Mouse (Mus musculus) c-Kit-positive CD71-positive TER-119-positive erythroid progenitor cells, embryonic 14.5 days (primary cell): ENCODE results near the gene Hs6st3.
"Not testable (repeated sequence)": the region's sequence is repeated elsewhere in the genome, so short reads cannot be mapped to it uniquely, and the experiment has no call there.

Source experiments
- DNase-seq: peaks from one replicate; pipeline ENCODE4 v3.0.0-alpha.2; 2013; ENCODE audit warnings: low spot score

Hs6st3 gene

GRCm38 (mm10) chr14:119451594-119451993 lies 313.5 kb downstream of the Hs6st3 start:
- no peak for DNase-seq

GRCm38 (mm10) chr14:119452382-119452781 lies 314.2 kb downstream of the Hs6st3 start:
- no peak for DNase-seq

- no peak for DNase-seq
Measured at GRCm38 (mm10) chr14:119452797-119453196, 314.7 kb downstream of the Hs6st3 start.

- no peak for DNase-seq
Measured at GRCm38 (mm10) chr14:119464308-119464707, 326.2 kb downstream of the Hs6st3 start.

- no peak for DNase-seq
Measured at GRCm38 (mm10) chr14:119464883-119465282, 326.7 kb downstream of the Hs6st3 start.

GRCm38 (mm10) chr14:119466899-119467588 lies 328.9 kb downstream of the Hs6st3 start:
- DNase-seq, result no peak

GRCm38 (mm10) chr14:119476582-119476981 lies 338.4 kb downstream of the Hs6st3 start:
- no peak for DNase-seq

GRCm38 (mm10) chr14:119477836-119478235 lies 339.7 kb downstream of the Hs6st3 start:
- no peak for DNase-seq

GRCm38 (mm10) chr14:119488978-119489703 lies 351.0 kb downstream of the Hs6st3 start:
- DNase-seq, result no peak

- no peak for DNase-seq
Measured at GRCm38 (mm10) chr14:119520632-119521031, 382.5 kb downstream of the Hs6st3 start.

GRCm38 (mm10) chr14:119521056-119521455 lies 382.9 kb downstream of the Hs6st3 start:
- no peak for DNase-seq

- DNase-seq, result no peak
Measured at GRCm38 (mm10) chr14:119532889-119533546, 394.9 kb downstream of the Hs6st3 start.

- DNase-seq, result no peak
Measured at GRCm38 (mm10) chr14:119540505-119540904, 402.4 kb downstream of the Hs6st3 start.

GRCm38 (mm10) chr14:119544596-119544995 lies 406.5 kb downstream of the Hs6st3 start:
- DNase-seq, result no peak

- no peak for DNase-seq
Measured at GRCm38 (mm10) chr14:119558356-119558755, 420.2 kb downstream of the Hs6st3 start.

- no peak for DNase-seq
Measured at GRCm38 (mm10) chr14:119582039-119582508, 443.9 kb downstream of the Hs6st3 start.

- DNase-seq, result no peak
Measured at GRCm38 (mm10) chr14:119585069-119585468, 446.9 kb downstream of the Hs6st3 start.

- not testable (repeated sequence) for DNase-seq
Measured at GRCm38 (mm10) chr14:119587365-119587764, 449.2 kb downstream of the Hs6st3 start.

GRCm38 (mm10) chr14:119604327-119604726 lies 466.2 kb downstream of the Hs6st3 start:
- DNase-seq, result no peak

GRCm38 (mm10) chr14:119612793-119613192 lies 474.7 kb downstream of the Hs6st3 start:
- no peak for DNase-seq

- DNase-seq, result no peak
Measured at GRCm38 (mm10) chr14:119629127-119629526, 491.0 kb downstream of the Hs6st3 start.

GRCm38 (mm10) chr14:119633090-119633489 lies 494.9 kb downstream of the Hs6st3 start:
- no peak for DNase-seq

- DNase-seq, result no peak
Measured at GRCm38 (mm10) chr14:119633626-119634025, 495.5 kb downstream of the Hs6st3 start.
